ENCODE assay signal across 28 mouse cellular contexts in the genomic region with DNA sequence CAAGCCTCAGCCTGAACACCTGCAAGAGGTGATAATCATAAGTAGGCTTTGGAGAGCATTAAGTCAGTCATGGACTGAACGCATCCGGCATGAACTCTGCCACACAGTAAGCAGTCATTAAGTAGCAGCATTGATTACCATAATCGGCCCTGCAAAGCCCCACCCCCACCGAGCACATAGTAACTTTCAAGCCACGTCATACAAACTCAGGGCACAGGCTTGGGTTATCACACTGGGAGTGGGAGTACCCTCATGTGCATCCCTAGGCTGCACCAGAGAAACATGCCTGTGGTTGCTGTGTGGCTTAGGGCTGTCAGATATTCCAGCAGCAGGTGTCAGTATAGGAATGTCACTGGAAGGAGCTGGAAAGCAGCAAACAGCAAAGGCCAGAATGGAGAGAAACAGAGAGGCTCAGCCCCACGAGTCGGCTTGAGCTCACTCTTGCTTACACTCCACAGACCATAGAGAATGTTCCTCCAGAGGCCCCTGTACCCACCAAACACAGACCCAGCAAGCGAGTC. TPM values are rescaled to one million over a fixed set of nuclear protein-coding genes. Genes with fewer than 3 reads are reported as not detected.
A peak's percentile ranks its signal among the peaks of the same experiment; 100 is the strongest.
DNase-seq lines count a peak whose midpoint lies in the region; ATAC-seq and TF ChIP-seq lines count a peak whose summit lies in the region.
"Had no signal": no experiment of that assay in that cellular context is flagged by ENCODE, and none has a peak within 500 bp of the region (broad histone marks: within the 10 kb centered on the region; RNA-seq: fewer than 3 reads in every experiment).

No protein-coding gene starts in this region.

- WGBS in intestine, postnatal 0 days: 44% methylated on average over 8 of the region's 8 CpGs
- WGBS in intestine, embryonic 15.5 days: 68% methylated on average over 8 of the region's 8 CpGs
- 78% methylated on average over 8 of the region's 8 CpGs for whole genome bisulfite sequencing in neural tube, embryonic 11.5 days

- H3K27ac ChIP-seq in intestine, postnatal 0 days (ENCODE audit: low read depth, low read length): no peak overlapping the region
- no peak overlapping the region for H3K27ac ChIP-seq in intestine, embryonic 15.5 days
- no peak overlapping the region for H3K27ac ChIP-seq in neural tube, embryonic 11.5 days (ENCODE audit: low read depth, low read length)
- H3K27ac ChIP-seq: embryonic facial prominence, embryonic 12.5 days; gastrocnemius, adult 2 months; heart, embryonic 10.5 days; heart, embryonic 15.5 days; liver, embryonic 14.5 days; neural tube, embryonic 12.5 days had no signal

- no peak overlapping the region for H3K9ac ChIP-seq in intestine, postnatal 0 days (ENCODE audit: low read depth, low read length)
- no peak overlapping the region for H3K9ac ChIP-seq in intestine, embryonic 15.5 days
- H3K9ac ChIP-seq in neural tube, embryonic 11.5 days (ENCODE audit: low read length): peak overlapping the region; percentile 5; the same call in 1 of the 2 replicates
- H3K9ac ChIP-seq: embryonic facial prominence, embryonic 12.5 days; heart, embryonic 15.5 days; liver, embryonic 14.5 days; lung, embryonic 14.5 days; neural tube, embryonic 12.5 days had no signal

- H3K4me1 ChIP-seq in intestine, postnatal 0 days (replicated peaks; ENCODE audit: control insufficient read depth, insufficient read depth, low read length): peaks cover 14% of the 10 kb centered on the region; the same call in 1 of the 2 replicates
- H3K4me1 ChIP-seq in intestine, embryonic 15.5 days (replicated peaks): 0 out of 2 replicates have a peak, but pooled peaks cover 8% of the 10 kb centered on the region
- no peaks in the 10 kb centered on the region for H3K4me1 ChIP-seq in neural tube, embryonic 11.5 days (ENCODE audit: control insufficient read depth, insufficient read depth, low read length)
- H3K4me1 ChIP-seq: embryonic facial prominence, embryonic 12.5 days; neural tube, embryonic 12.5 days had no signal

- peak; percentile 57 for TF ChIP-seq CTCF in intestine, postnatal 0 days (IDR thresholded peaks at IDR 0.05; ENCODE audit: low read depth)

- no peaks in the 10 kb centered on the region for H3K27me3 ChIP-seq in intestine, postnatal 0 days (replicated peaks; ENCODE audit: control insufficient read depth, insufficient read depth, low read length)
- no peaks in the 10 kb centered on the region for H3K27me3 ChIP-seq in intestine, embryonic 15.5 days (replicated peaks)
- no peaks in the 10 kb centered on the region for H3K27me3 ChIP-seq in neural tube, embryonic 11.5 days (ENCODE audit: control insufficient read depth, insufficient read depth, low read length)
- H3K27me3 ChIP-seq in myocyte (ENCODE audit: control insufficient read depth, insufficient read depth, insufficient read length): peaks cover 11% of the 10 kb centered on the region
- H3K27me3 ChIP-seq: CH12.LX; embryonic facial prominence, embryonic 12.5 days; heart, embryonic 15.5 days; neural tube, embryonic 12.5 days had no signal

- H3K4me2 ChIP-seq in intestine, postnatal 0 days (replicated peaks; ENCODE audit: low read depth): no peak overlapping the region
- no peak overlapping the region for H3K4me2 ChIP-seq in intestine, embryonic 15.5 days (replicated peaks)
- no peak overlapping the region for H3K4me2 ChIP-seq in neural tube, embryonic 11.5 days (ENCODE audit: low read depth)
- no peak overlapping the region for H3K4me2 ChIP-seq in myocyte (ENCODE audit: low read depth)
- H3K4me2 ChIP-seq: embryonic facial prominence, embryonic 12.5 days; heart, embryonic 15.5 days; lung, embryonic 14.5 days; neural tube, embryonic 12.5 days had no signal

- TF ChIP-seq POLR2A in myocyte (IDR thresholded peaks at IDR 0.05; ENCODE audit: insufficient read length, low read depth): no peak

- peak; percentile 53 for ATAC-seq in intestine, postnatal 0 days
- ATAC-seq in intestine, embryonic 15.5 days: no peak
- ATAC-seq in neural tube, embryonic 11.5 days (ENCODE audit: insufficient read depth, low FRiP score, low TSS enrichment): no peak
- ATAC-seq in inflammation-experienced regulatory T-cells, adult 6 months: no peak
- ATAC-seq: forebrain, embryonic 14.5 days had no signal

- H3K79me2 ChIP-seq in myocyte (ENCODE audit: control insufficient read depth, insufficient read depth): no peaks in the 10 kb centered on the region

- H3ac ChIP-seq in myocyte (ENCODE audit: control insufficient read depth, insufficient read length): no peak overlapping the region

- no peak for DNase-seq in neural tube, embryonic 11.5 days (ENCODE audit: low spot score)
- DNase-seq in neural tube, embryonic 10.5 days (ENCODE audit: extremely low spot score, low spot score): no peak
- no peak for DNase-seq in cerebellum, postnatal 4 days (ENCODE audit: low spot score in 2 of 2)
- DNase-seq: adrenal gland, adult 8-10 months; cerebellum, adult 8-10 months; cerebellum, postnatal 36 days; embryo, embryonic 11 days; gastrocnemius, adult 2 months; kidney, adult 18-20 months; kidney, postnatal 4 days; liver; lung, embryonic 14.5 days; lung, postnatal 14 days; right cerebral cortex, postnatal 25 days; spleen, adult 18-20 months; thymus, adult 18-20 months; thymus, postnatal 25 days had no signal

- no peaks in the 10 kb centered on the region for H3K9me3 ChIP-seq in intestine, postnatal 0 days (ENCODE audit: control insufficient read depth)
- no peaks in the 10 kb centered on the region for H3K9me3 ChIP-seq in intestine, embryonic 15.5 days
- no peaks in the 10 kb centered on the region for H3K9me3 ChIP-seq in neural tube, embryonic 11.5 days (ENCODE audit: control insufficient read depth, low read length)
- H3K9me3 ChIP-seq: embryonic facial prominence, embryonic 12.5 days; heart, embryonic 10.5 days; heart, embryonic 15.5 days; neural tube, embryonic 12.5 days had no signal

- no peaks in the 10 kb centered on the region for H3K36me3 ChIP-seq in intestine, postnatal 0 days (ENCODE audit: control insufficient read depth, insufficient read depth)
- no peaks in the 10 kb centered on the region for H3K36me3 ChIP-seq in intestine, embryonic 15.5 days
- H3K36me3 ChIP-seq in neural tube, embryonic 11.5 days (ENCODE audit: control insufficient read depth, insufficient read depth, low read length): no peaks in the 10 kb centered on the region
- no peaks in the 10 kb centered on the region for H3K36me3 ChIP-seq in myocyte (ENCODE audit: control insufficient read depth, insufficient read depth)
- H3K36me3 ChIP-seq: embryonic facial prominence, embryonic 12.5 days; heart, embryonic 10.5 days; heart, embryonic 15.5 days; neural tube, embryonic 12.5 days had no signal

- no peak overlapping the region for H3K4me3 ChIP-seq in intestine, postnatal 0 days (ENCODE audit: low read depth, low read length)
- no peak overlapping the region for H3K4me3 ChIP-seq in intestine, embryonic 15.5 days (replicated peaks)
- no peak overlapping the region for H3K4me3 ChIP-seq in neural tube, embryonic 11.5 days (ENCODE audit: low read depth, low read length)
- no peak overlapping the region for H3K4me3 ChIP-seq in myocyte
- H3K4me3 ChIP-seq: embryonic facial prominence, embryonic 12.5 days; gastrocnemius, adult 2 months; heart, embryonic 10.5 days; heart, embryonic 15.5 days; neural tube, embryonic 12.5 days had no signal

TF ChIP-seq in myocyte, 11 proteins besides CTCF, POLR2A, EP300 and RAD21:
- TF ChIP-seq MYOG (IDR thresholded peaks at IDR 0.05; ENCODE audit: control insufficient read depth in 1 of 3, insufficient read depth in 1 of 3, insufficient read length in 2 of 3, low read depth in 2 of 3): peak in 1 of 3 experiments; percentile 65
- no peak for TF ChIP-seq REST (IDR thresholded peaks at IDR 0.05; ENCODE audit: insufficient read depth, insufficient read length)
- TF ChIP-seq SRF (IDR thresholded peaks at IDR 0.05; ENCODE audit: control insufficient read depth, insufficient read length, low read depth): no peak
- TF ChIP-seq MYOD1 (IDR thresholded peaks at IDR 0.05; ENCODE audit: control insufficient read depth in 1 of 3, insufficient read length in 2 of 3, low read depth in 2 of 3): peak in 2 of 3 experiments; percentile 59 to 67

RNA-seq across cellular contexts. Expression of a gene that starts 16.0 kb away (rescaled TPM):
- 105 and 107 TPM in 2 replicates for polyA plus RNA-seq in intestine, postnatal 0 days (2015; fragmentation: Nextera tagmentation; extraction: Ambion mirVana)
- polyA plus RNA-seq in intestine, embryonic 15.5 days (2015; fragmentation: Nextera tagmentation; extraction: Ambion mirVana): 151 and 167 TPM in 2 replicates
- polyA plus RNA-seq in neural tube, embryonic 11.5 days (2014; fragmentation: Nextera tagmentation; extraction: Ambion mirVana): 142 and 148 TPM in 2 replicates
- 45.5 TPM for polyA plus RNA-seq in myocyte (2012; fragmentation: generic; extraction: Trizol)
- 10 to 100 TPM; 21.4 to 38.9 (median 32.2) TPM for polyA plus RNA-seq in inflammation-experienced regulatory T-cells, adult 6 months (2017; shearing (Covaris generic))
